Mouse (Mus musculus) liver, embryonic 14.5 days (tissue): Measurements from ENCODE around the gene Hoxb8.

Experiments used
- CTCF ChIP-seq: IDR thresholded peaks from 2 replicates; pipeline ENCODE4 v1.5.1; 2016; ENCODE audit warnings: antibody characterized with exemption, low read depth, control low read depth
- EP300 ChIP-seq: IDR thresholded peaks from 2 replicates; pipeline ENCODE4 v1.6.1; 2016; ENCODE audit warnings: antibody characterized with exemption, low read depth

- TF ChIP-seq CTCF (no peak), EP300 (no peak)
Measured at GRCm38 (mm10) chr11:96308763-96309162, 27.1 kb downstream of the Hoxb8 start.
